Mouse (Mus musculus) heart, embryonic 16.5 days (tissue): Measurements from ENCODE around the gene Eid2b. TPM values are rescaled to one million over a fixed set of nuclear protein-coding genes. Genes with fewer than 3 reads are reported as not detected.

Experiments used
- polyA plus RNA-seq: library from polyadenylated mRNA; unstranded; fragments of >200 nt; fragmentation: Nextera tagmentation; extraction: Ambion mirVana; gene quantifications from 2 replicates; pipeline ENCODE4 v1.2.1, GENCODE M21; 2015

The Eid2b gene
- polyA plus RNA-seq, 1 experiment from 2014 or later: 7.3 TPM

Other genes starting within 250 kb of the Eid2b start
- gene Psmc4, start 227.6 kb upstream of the Eid2b start, polyA plus RNA-seq: 228 and 238 TPM in 2 replicates
- gene Fcgbp, start 206.5 kb upstream of the Eid2b start, polyA plus RNA-seq: 0.65 and 3.8 TPM in 2 replicates
- 0.05 and 0.12 TPM in 2 replicates for gene 9530053A07Rik, start 148.3 kb upstream of the Eid2b start, polyA plus RNA-seq
- 62.4 and 71.5 TPM in 2 replicates for gene Fbl, start 108.0 kb upstream of the Eid2b start, polyA plus RNA-seq
- gene Dyrk1b, start 98.3 kb upstream of the Eid2b start, polyA plus RNA-seq: 7.7 and 8.9 TPM in 2 replicates
- gene Eid2, start 9.9 kb upstream of the Eid2b start, polyA plus RNA-seq: 0.68 and 0.94 TPM in 2 replicates
- not detected in 2 replicates for gene Selenov, start 13.4 kb downstream of the Eid2b start, polyA plus RNA-seq
- gene Dll3, start 24.5 kb downstream of the Eid2b start, polyA plus RNA-seq: 0.16 and 0.17 TPM in 2 replicates
- 130 and 132 TPM in 2 replicates for gene Timm50, start 34.3 kb downstream of the Eid2b start, polyA plus RNA-seq
- 62.8 and 66.2 TPM in 2 replicates for gene Supt5, start 61.0 kb downstream of the Eid2b start, polyA plus RNA-seq
- gene Rps16, start 72.9 kb downstream of the Eid2b start, polyA plus RNA-seq: 506 and 555 TPM in 2 replicates
- gene Plekhg2, start 94.9 kb downstream of the Eid2b start, polyA plus RNA-seq: 35.8 and 41.8 TPM in 2 replicates
- gene Zfp36, start 102.5 kb downstream of the Eid2b start, polyA plus RNA-seq: 15.4 and 18.5 TPM in 2 replicates
- 41.3 and 50.1 TPM in 2 replicates for gene Med29, start 115.0 kb downstream of the Eid2b start, polyA plus RNA-seq
- 78.9 and 79.9 TPM in 2 replicates for gene Paf1, start 115.2 kb downstream of the Eid2b start, polyA plus RNA-seq
- 17.9 and 32.7 TPM in 2 replicates for gene Gmfg, start 159.7 kb downstream of the Eid2b start, polyA plus RNA-seq
- gene Lrfn1, start 174.2 kb downstream of the Eid2b start, polyA plus RNA-seq: 0.72 and 0.80 TPM in 2 replicates
- gene Ifnl2, start 232.7 kb downstream of the Eid2b start, polyA plus RNA-seq: not detected in 2 replicates
- gene Ifnl3, start 245.1 kb downstream of the Eid2b start, polyA plus RNA-seq: not detected in 2 replicates